ENCODE assay signal across 20 mouse cellular contexts in the genomic region with DNA sequence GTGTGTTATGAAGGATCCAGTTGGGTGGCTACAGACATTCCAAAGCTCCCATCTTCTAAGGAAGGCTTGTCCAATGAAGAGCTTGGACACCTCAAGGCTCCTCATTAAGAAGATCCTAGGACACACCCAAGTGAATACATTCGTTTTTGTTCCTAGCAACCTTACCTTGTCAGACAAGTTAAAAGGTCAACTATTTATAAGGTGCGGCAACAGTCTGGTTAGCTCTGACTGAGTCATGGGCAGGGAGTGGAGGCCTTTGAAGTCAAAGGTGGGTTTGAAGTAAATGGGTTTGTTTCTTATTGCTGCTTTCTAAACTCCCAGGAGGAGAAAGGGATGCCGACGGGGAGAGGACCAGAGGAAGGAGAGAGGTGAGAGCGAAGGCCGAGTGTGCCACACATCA.
DNase-seq lines count a peak whose midpoint lies in the region; ATAC-seq and TF ChIP-seq lines count a peak whose summit lies in the region.
"Had no signal": no experiment of that assay in that cellular context is flagged by ENCODE, and none has a peak within 500 bp of the region (broad histone marks: within the 10 kb centered on the region; RNA-seq: fewer than 3 reads in every experiment).

No protein-coding gene starts in this region.

- no peaks in the 10 kb centered on the region for H3K4me1 ChIP-seq in testis, adult 2 months (ENCODE audit: control insufficient read depth, insufficient read depth, low read length)
- 0 out of 2 replicates have a peak, but pooled peaks cover 3% of the 10 kb centered on the region for H3K4me1 ChIP-seq in intestine, embryonic 16.5 days (ENCODE audit: control insufficient read depth, insufficient read depth, low read length)
- peaks cover 21% of the 10 kb centered on the region; the same call in 1 of the 2 replicates for H3K4me1 ChIP-seq in small intestine, adult 2 months (ENCODE audit: control insufficient read depth, insufficient read depth, insufficient read length, low read length)
- H3K4me1 ChIP-seq in hindbrain, embryonic 11.5 days (replicated peaks; ENCODE audit: control insufficient read depth, insufficient read depth, low read length): no peaks in the 10 kb centered on the region
- H3K4me1 ChIP-seq: embryonic facial prominence, embryonic 15.5 days; heart, embryonic 15.5 days had no signal

- H3K27me3 ChIP-seq in testis, adult 2 months (ENCODE audit: control insufficient read depth, insufficient read depth, low read length): no peaks in the 10 kb centered on the region
- no peaks in the 10 kb centered on the region for H3K27me3 ChIP-seq in intestine, embryonic 16.5 days (replicated peaks; ENCODE audit: control insufficient read depth, insufficient read depth, low read length)
- no peaks in the 10 kb centered on the region for H3K27me3 ChIP-seq in small intestine, adult 2 months (ENCODE audit: control insufficient read depth, insufficient read depth, low read length)
- no peaks in the 10 kb centered on the region for H3K27me3 ChIP-seq in hindbrain, embryonic 11.5 days (ENCODE audit: control insufficient read depth, insufficient read depth, low read length)
- H3K27me3 ChIP-seq: embryonic facial prominence, embryonic 15.5 days; forebrain, embryonic 15.5 days; heart, embryonic 15.5 days had no signal

- TF ChIP-seq CTCF in testis, adult 2 months (IDR thresholded peaks at IDR 0.05; ENCODE audit: control insufficient read depth, insufficient read depth, insufficient replicate concordance, low read depth, low read length): no peak
- no peak for TF ChIP-seq CTCF in small intestine, adult 2 months (IDR thresholded peaks at IDR 0.05; ENCODE audit: extremely low read depth, insufficient read length, insufficient replicate concordance, low read depth, low read length)

- 60% methylated on average over 6 of the region's 6 CpGs for WGBS in intestine, embryonic 16.5 days
- WGBS in small intestine, adult 2 months: 37% methylated on average over 6 of the region's 6 CpGs
- WGBS in hindbrain, embryonic 11.5 days: 84% methylated on average over 6 of the region's 6 CpGs

- peak; percentile 81 for ATAC-seq in intestine, embryonic 16.5 days
- ATAC-seq in hindbrain, embryonic 11.5 days (ENCODE audit: low FRiP score): no peak
- ATAC-seq: forebrain, embryonic 15.5 days had no signal

- peak overlapping the region; percentile 41 for H3K4me3 ChIP-seq in testis, adult 2 months (ENCODE audit: control insufficient read depth, low read depth, low read length)
- H3K4me3 ChIP-seq in intestine, embryonic 16.5 days (ENCODE audit: low read length): no peak overlapping the region
- H3K4me3 ChIP-seq in small intestine, adult 2 months (ENCODE audit: low read depth, low read length): no peak overlapping the region
- H3K4me3 ChIP-seq in hindbrain, embryonic 11.5 days (ENCODE audit: low read depth, low read length): no peak overlapping the region
- H3K4me3 ChIP-seq: embryonic facial prominence, embryonic 15.5 days; erythroblast, embryonic 14.5 days; forebrain, embryonic 10.5 days; forebrain, embryonic 15.5 days; heart, embryonic 15.5 days had no signal

- TF ChIP-seq POLR2A in testis, adult 2 months (IDR thresholded peaks at IDR 0.05; ENCODE audit: control insufficient read depth, low read depth, low read length): no peak
- TF ChIP-seq POLR2A in small intestine, adult 2 months (IDR thresholded peaks at IDR 0.05; ENCODE audit: low read depth, low read length): no peak

- H3K36me3 ChIP-seq in testis, adult 2 months (ENCODE audit: control insufficient read depth, insufficient read depth, low read length): no peaks in the 10 kb centered on the region
- no peaks in the 10 kb centered on the region for H3K36me3 ChIP-seq in intestine, embryonic 16.5 days (ENCODE audit: control insufficient read depth, insufficient read depth, low read length)
- no peaks in the 10 kb centered on the region for H3K36me3 ChIP-seq in small intestine, adult 2 months (ENCODE audit: control insufficient read depth, insufficient read depth, low read length)
- no peaks in the 10 kb centered on the region for H3K36me3 ChIP-seq in hindbrain, embryonic 11.5 days (ENCODE audit: control insufficient read depth, insufficient read depth, low read length)
- H3K36me3 ChIP-seq: embryonic facial prominence, embryonic 15.5 days; forebrain, embryonic 10.5 days; forebrain, embryonic 15.5 days; heart, embryonic 15.5 days had no signal

- H3K27ac ChIP-seq in testis, adult 2 months (ENCODE audit: control insufficient read depth, insufficient read depth, low read depth, low read length): no peak overlapping the region
- H3K27ac ChIP-seq in intestine, embryonic 16.5 days (ENCODE audit: low read length): no peak overlapping the region
- peak overlapping the region; percentile 75 for H3K27ac ChIP-seq in small intestine, adult 2 months (ENCODE audit: insufficient read depth, low read depth, low read length)
- H3K27ac ChIP-seq in hindbrain, embryonic 11.5 days (ENCODE audit: low read depth, low read length): no peak overlapping the region
- H3K27ac ChIP-seq: embryonic facial prominence, embryonic 15.5 days; forebrain, embryonic 10.5 days; forebrain, embryonic 15.5 days; heart, embryonic 15.5 days; hindbrain, embryonic 14.5 days had no signal

- H3K9ac ChIP-seq in intestine, embryonic 16.5 days (ENCODE audit: low read depth, low read length): no peak overlapping the region
- H3K9ac ChIP-seq in hindbrain, embryonic 11.5 days (ENCODE audit: low read depth, low read length): no peak overlapping the region
- H3K9ac ChIP-seq: embryonic facial prominence, embryonic 15.5 days; forebrain, embryonic 15.5 days; heart, embryonic 15.5 days; hindbrain, embryonic 14.5 days had no signal

- H3K9me3 ChIP-seq in intestine, embryonic 16.5 days (ENCODE audit: control insufficient read depth, low read length): no peaks in the 10 kb centered on the region
- H3K9me3 ChIP-seq in hindbrain, embryonic 11.5 days (ENCODE audit: control insufficient read depth, low read length): no peaks in the 10 kb centered on the region
- H3K9me3 ChIP-seq: embryonic facial prominence, embryonic 15.5 days; forebrain, embryonic 10.5 days; forebrain, embryonic 15.5 days; heart, embryonic 15.5 days had no signal

- DNase-seq in testis, postnatal 10 days (ENCODE audit: low spot score): no peak
- DNase-seq in hindbrain, embryonic 11.5 days (ENCODE audit: low spot score): no peak
- no peak for DNase-seq in kidney, adult 11 months
- no peak for DNase-seq in adrenal gland, adult 8-10 months
- DNase-seq: adrenal gland, postnatal 25 days; cerebellum, adult 18-20 months; cerebellum, adult 9-11 months; gastrocnemius, postnatal 36 days; heart, adult 18-20 months; heart, postnatal 14 days had no signal

- H3K4me2 ChIP-seq in intestine, embryonic 16.5 days (ENCODE audit: low read depth, low read length): no peak overlapping the region
- no peak overlapping the region for H3K4me2 ChIP-seq in hindbrain, embryonic 11.5 days (replicated peaks; ENCODE audit: low read depth, low read length)
- H3K4me2 ChIP-seq: embryonic facial prominence, embryonic 15.5 days; forebrain, embryonic 15.5 days; heart, embryonic 11.5 days; heart, embryonic 15.5 days; hindbrain, embryonic 14.5 days had no signal
